Mouse (Mus musculus) frontal cortex, adult (tissue): ENCODE measurements around the gene Mapre1.
A peak's percentile ranks its signal among the peaks of the same experiment; 100 is the strongest.
"Not testable (repeated sequence)": the region's sequence is repeated elsewhere in the genome, so short reads cannot be mapped to it uniquely, and the experiment has no call there.

Experiments used
- ATAC-seq: cut with Nextera tagmentation; 2 replicates; pipeline ENCODE4 v1.9.2; 2017; ENCODE audit warnings: mild to moderate bottlenecking, moderate library complexity, mixed read lengths; ENCODE audit not compliant: low TSS enrichment

Mapre1 gene

GRCm38 (mm10) chr2:153740500-153741436 is at the start of gene Mapre1:
Mapre1 (plus strand) TSS chr2:153741274.
- peak; percentile 97 for ATAC-seq

DNA sequence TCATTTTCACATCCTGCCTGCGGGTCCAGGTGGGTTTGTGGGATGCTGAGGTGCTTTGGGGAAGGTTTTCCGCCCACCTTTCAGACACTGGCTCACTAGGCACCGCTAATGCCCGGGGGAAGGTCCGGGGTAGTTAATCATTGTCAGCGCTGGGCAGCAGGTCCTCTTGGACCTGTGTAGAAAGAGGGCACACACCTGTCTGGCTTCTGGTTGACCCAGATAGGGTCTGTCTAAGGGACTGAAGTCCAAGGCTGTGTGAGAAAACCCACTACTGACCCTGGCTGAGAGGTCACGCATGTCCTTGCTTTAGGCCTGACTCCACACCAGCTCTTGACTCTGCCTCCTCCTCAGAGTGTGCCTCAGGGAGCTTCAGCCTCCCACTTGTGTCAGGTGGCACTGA is 47.7 kb upstream of the Mapre1 start:
- not testable (repeated sequence) for ATAC-seq

DNA sequence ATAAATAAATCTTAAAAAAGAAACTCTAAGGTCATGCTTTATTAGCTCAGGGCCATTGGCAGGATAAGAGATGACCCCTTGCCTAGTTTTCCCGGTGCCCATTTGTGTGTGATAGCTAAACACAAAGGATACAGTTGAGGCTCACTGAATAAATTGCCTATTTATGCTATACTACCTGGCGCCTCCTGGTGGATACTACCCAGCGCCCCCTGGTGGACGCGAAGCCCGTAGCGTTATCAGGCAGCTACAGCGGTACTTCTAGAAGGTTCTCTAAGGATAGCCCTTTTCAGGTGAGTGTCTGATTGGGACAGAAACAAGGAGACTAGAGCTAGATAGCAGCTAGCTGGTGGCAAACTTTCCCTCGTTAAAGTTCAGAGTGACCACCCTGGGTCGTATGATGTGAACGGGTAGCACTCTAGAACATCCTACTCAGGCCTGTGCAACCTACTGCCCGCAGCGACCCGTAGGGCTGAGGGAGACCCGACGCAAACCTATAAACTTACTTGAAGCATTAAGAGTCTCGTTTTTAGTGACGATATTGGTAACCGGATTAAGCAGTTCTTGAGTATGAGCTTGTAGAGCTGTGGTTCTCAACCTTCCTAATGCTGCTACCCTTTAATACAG is 46.5 kb upstream of the Mapre1 start:
- no peak for ATAC-seq

GRCm38 (mm10) chr2:153696352-153696751 is 44.7 kb upstream of the Mapre1 start, which contains the start of gene Dnmt3c:
Dnmt3c (plus strand) TSS chr2:153696652.
- no peak for ATAC-seq

- ATAC-seq, result no peak
Measured at GRCm38 (mm10) chr2:153703389-153703788, 37.7 kb upstream of the Mapre1 start.

- ATAC-seq, result peak; percentile 79; the same call in 1 of the 2 replicates
Measured at GRCm38 (mm10) chr2:153710701-153711330, 30.3 kb upstream of the Mapre1 start.

DNA sequence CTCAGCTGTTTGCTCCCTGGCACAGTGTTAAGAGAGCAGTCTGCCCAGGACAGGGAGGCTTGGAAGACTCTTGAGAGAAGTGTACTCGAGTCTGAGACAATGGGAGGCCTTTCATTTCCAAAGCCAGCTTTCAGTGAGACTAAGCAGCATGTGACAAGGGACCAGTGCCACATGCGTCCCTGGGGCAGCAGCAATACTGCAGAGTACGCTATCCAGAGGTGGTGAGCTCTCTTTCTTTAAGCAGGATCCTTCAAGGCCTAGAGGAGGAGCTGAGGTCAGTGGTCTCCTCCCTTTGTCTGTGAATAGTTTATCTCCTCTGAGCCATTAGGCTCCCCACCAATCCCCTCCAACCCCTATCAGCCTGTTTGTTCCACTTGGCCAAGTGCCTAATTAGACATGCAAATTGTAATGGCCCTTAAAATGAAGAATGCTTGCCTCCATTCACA is 28.4 kb upstream of the Mapre1 start:
- peak; percentile 41; the same call in 1 of the 2 replicates for ATAC-seq

- ATAC-seq, result peak; percentile 69; the same call in 1 of the 2 replicates
Measured at GRCm38 (mm10) chr2:153713227-153713626, 27.8 kb upstream of the Mapre1 start.

GRCm38 (mm10) chr2:153717861-153718260 is 23.2 kb upstream of the Mapre1 start:
- ATAC-seq, result not testable (repeated sequence)

DNA sequence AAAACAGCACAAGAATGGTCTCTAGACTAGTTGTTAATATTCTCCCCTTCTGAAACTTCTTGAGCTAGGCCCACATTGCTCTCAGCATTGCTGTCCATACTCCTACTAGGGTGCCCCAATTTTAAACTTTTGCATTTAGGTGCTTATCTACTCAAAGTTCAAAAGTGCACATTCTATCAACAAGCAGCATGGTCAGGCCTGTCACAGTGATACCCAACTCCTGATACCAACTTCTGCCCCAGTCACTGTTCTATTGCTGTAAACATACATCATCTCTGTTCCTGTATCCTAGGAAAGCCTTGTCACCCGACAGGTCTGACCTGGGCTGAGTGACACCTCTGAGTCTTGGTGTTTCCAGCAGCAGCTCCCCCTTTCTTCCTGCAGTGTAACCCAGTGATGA is 18.0 kb upstream of the Mapre1 start:
- ATAC-seq, result no peak

DNA sequence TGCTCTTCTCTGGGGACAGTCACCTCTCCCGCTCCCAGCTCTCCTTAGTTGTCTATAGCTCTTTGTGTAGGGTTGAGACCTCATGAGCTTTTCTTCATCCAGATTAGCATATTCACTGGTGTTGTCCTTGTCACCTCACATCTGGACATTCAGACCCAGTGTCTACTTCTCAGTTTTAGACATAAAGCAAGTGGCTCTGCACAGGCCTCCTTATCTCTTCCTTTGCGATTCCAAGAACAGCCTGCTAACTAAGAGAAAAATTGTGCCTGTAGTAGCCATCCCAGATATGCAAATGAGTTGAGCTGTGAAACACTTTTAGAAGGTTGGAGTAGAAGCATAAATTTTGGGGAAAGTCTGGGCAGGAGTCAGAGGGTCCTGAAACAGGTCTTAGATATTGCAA is 16.6 kb upstream of the Mapre1 start:
- no peak for ATAC-seq

GRCm38 (mm10) chr2:153724871-153725270 is 16.2 kb upstream of the Mapre1 start:
- ATAC-seq, result no peak

DNA sequence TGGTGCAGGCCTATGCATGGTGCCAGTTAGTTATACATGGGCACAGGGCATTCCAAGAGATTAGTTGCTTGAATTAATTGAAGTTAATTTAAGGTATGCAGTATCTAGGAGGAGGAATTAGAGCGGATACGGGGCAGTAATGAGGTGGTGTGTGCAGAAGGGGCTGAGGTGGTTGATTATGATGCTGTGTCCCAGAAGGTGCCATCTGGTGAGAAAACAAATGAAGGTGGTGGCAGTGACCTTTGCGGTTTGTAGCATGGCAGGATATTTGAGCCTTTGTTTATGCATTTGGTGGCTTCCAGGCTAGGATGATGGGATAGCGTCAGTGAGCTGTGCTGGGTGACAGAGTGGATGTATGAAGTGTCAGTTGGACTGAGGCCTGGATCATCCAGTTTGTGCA is 15.8 kb upstream of the Mapre1 start:
- ATAC-seq, result no peak

GRCm38 (mm10) chr2:153734033-153734432 is 7.0 kb upstream of the Mapre1 start:
- no peak for ATAC-seq

DNA sequence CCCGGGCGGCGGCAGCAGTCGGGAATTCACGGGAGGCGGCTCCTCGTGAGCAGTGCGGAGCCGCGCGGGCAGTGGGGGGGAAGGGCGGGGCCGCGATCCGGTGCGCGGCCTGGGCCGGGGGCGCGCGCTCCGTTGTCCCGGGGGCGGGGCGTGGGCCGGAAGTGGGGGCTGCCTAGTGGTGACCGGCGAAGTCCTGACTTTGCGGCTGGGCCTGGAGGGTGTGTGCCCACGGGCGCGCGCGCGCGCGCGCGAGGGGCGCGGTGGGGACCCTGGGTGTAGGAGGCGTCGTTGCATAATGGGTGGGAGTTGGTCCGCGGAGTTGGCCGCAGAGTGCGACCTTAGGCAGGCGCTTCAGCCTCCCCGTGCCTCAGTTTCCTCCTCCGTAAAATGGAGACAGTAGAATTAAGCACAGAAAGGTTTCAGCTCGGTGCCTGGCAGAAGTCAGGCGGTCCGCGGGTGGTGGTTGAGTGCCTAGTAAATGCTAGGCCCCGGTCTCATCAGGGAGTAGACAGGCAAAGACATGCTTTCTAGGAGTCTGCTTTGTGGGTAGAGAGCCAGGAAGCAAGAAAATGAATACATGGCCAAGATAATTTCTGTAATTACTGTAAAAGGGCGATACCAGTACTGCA is 477 bp downstream of the Mapre1 start:
- peak; percentile 42 for ATAC-seq

- ATAC-seq, result no peak
Measured at GRCm38 (mm10) chr2:153747994-153748393, 6.9 kb downstream of the Mapre1 start.

- no peak for ATAC-seq
Measured at GRCm38 (mm10) chr2:153750363-153750762, 9.3 kb downstream of the Mapre1 start.

DNA sequence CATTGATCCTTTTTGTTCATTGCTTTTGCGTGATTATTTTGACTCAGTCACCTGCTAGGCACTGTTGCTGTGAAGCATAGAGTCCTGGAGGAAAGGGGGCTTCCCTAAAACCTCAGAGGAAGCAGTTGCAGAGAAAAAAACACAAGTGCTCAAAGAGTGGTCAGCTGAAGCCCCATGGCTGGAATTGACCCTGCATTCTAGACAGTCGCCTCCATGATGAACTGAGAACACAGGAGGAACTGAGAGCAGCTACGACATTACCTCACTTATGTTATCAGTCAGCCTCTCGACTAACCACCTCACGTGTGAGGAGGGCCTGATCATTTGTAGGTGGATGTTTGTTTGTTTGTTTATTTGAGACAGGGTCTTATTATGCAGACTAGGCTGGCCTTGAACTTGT is 21.0 kb downstream of the Mapre1 start:
- ATAC-seq, result no peak

- no peak for ATAC-seq
Measured at GRCm38 (mm10) chr2:153767484-153767883, 26.4 kb downstream of the Mapre1 start.

- no peak for ATAC-seq
Measured at GRCm38 (mm10) chr2:153768881-153769280, 27.8 kb downstream of the Mapre1 start.

DNA sequence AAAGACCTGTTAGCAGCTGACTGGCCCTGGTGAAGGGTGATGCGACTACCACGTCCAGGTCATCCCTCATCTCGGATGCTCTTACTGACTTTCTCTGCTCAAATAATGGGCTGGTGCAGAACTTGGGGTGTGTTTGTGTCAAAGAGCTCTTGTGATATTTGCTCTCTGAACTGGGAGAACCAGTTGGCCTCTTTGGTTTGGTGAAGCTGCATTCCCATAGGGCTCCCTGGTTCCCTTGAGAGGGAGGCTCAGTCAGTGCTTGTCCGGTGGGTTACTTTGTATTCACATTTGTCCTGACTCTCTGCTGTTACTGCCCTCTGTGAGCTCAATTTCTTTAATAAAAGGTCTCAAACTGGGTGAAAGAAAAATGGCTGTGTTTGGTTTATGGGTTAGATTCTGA is 31.9 kb downstream of the Mapre1 start:
- no peak for ATAC-seq

- ATAC-seq, result peak; percentile 55; the same call in 1 of the 2 replicates
Measured at GRCm38 (mm10) chr2:153775472-153775871, 34.4 kb downstream of the Mapre1 start.
